Mouse (Mus musculus) megakaryocyte, embryonic 14.5 days (primary cell): ENCODE measurements around the gene Smc1b.

Experiments used
- FLI1 ChIP-seq: IDR thresholded peaks from 2 replicates; pipeline ENCODE4 v1.6.1; 2012; ENCODE audit warnings: low read length, inconsistent platforms, mixed read lengths
- GATA1 ChIP-seq: IDR thresholded peaks from 3 replicates; pipeline ENCODE4 v1.6.1; 2012; ENCODE audit warnings: mixed read lengths, low read length, inconsistent platforms, borderline replicate concordance

GRCm38 (mm10) chr15:85037343-85037690, 94.4 kb downstream of the Smc1b start:
- no peak for TF ChIP-seq GATA1
- TF ChIP-seq FLI1 = no peak
